Comparison of ENCODE assay signal across 9 mouse cellular contexts in genomic region chr7:83809715-83810114, GRCm38 (mm10). TPM values are rescaled to one million over a fixed set of nuclear protein-coding genes. Genes with fewer than 3 reads are reported as not detected.
DNase-seq lines count a peak whose midpoint lies in the region; ATAC-seq and TF ChIP-seq lines count a peak whose summit lies in the region.
"Had no signal": no experiment of that assay in that cellular context is flagged by ENCODE, and none has a peak within 500 bp of the region (broad histone marks: within the 10 kb centered on the region; RNA-seq: fewer than 3 reads in every experiment).

No protein-coding gene starts in this region.

- DNase-seq in hindbrain, embryonic 10.5 days (ENCODE audit: low spot score) = peak; percentile 4
- no peak for DNase-seq in neural tube, embryonic 10.5 days (ENCODE audit: extremely low spot score, low spot score)
- DNase-seq in heart, postnatal 0 days (ENCODE audit: low spot score) = no peak
- no peak for DNase-seq in stomach, postnatal 0 days (ENCODE audit: low spot score)
- DNase-seq in urinary bladder, postnatal 14 days (ENCODE audit: low spot score) = no peak
- DNase-seq in cerebellum, adult 18-20 months = no peak

- ATAC-seq in hindbrain, embryonic 16.5 days = no peak
- ATAC-seq in neural tube, embryonic 12.5 days (ENCODE audit: low FRiP score, low read depth) = no peak
- ATAC-seq in heart, postnatal 0 days (ENCODE audit: insufficient read depth, low read depth) = no peak
- no peak for ATAC-seq in stomach, postnatal 0 days (ENCODE audit: low FRiP score, low TSS enrichment)

- peaks cover 55% of the 10 kb centered on the region for H3K4me1 ChIP-seq in hindbrain, embryonic 10.5 days (replicated peaks)
- peaks cover 10% of the 10 kb centered on the region for H3K4me1 ChIP-seq in hindbrain, embryonic 16.5 days (ENCODE audit: control insufficient read depth, insufficient read depth, low read depth, low read length)
- H3K4me1 ChIP-seq in neural tube, embryonic 12.5 days = peaks cover 25% of the 10 kb centered on the region
- H3K4me1 ChIP-seq in heart, postnatal 0 days (ENCODE audit: control insufficient read depth, insufficient read depth) = peaks cover 21% of the 10 kb centered on the region; the same call in 1 of the 2 replicates
- peaks cover 7% of the 10 kb centered on the region for H3K4me1 ChIP-seq in stomach, postnatal 0 days (replicated peaks; ENCODE audit: control insufficient read depth, insufficient read depth)

- no peak overlapping the region for H3K9ac ChIP-seq in hindbrain, embryonic 16.5 days (ENCODE audit: low read depth, low read length)
- H3K9ac ChIP-seq in neural tube, embryonic 12.5 days = no peak overlapping the region
- H3K9ac ChIP-seq in heart, postnatal 0 days (replicated peaks; ENCODE audit: low read depth, low read length) = no peak overlapping the region
- no peak overlapping the region for H3K9ac ChIP-seq in stomach, postnatal 0 days (ENCODE audit: low read length)

- no peaks in the 10 kb centered on the region for H3K9me3 ChIP-seq in hindbrain, embryonic 10.5 days
- H3K9me3 ChIP-seq in hindbrain, embryonic 16.5 days (ENCODE audit: control insufficient read depth, low read length) = no peaks in the 10 kb centered on the region
- no peaks in the 10 kb centered on the region for H3K9me3 ChIP-seq in neural tube, embryonic 12.5 days
- no peaks in the 10 kb centered on the region for H3K9me3 ChIP-seq in heart, postnatal 0 days (replicated peaks; ENCODE audit: control insufficient read depth, low read length)
- H3K9me3 ChIP-seq in stomach, postnatal 0 days (ENCODE audit: control insufficient read depth, low read length) = no peaks in the 10 kb centered on the region
- H3K9me3 ChIP-seq: megakaryocyte, embryonic 14.5 days had no signal

- H3K4me2 ChIP-seq in hindbrain, embryonic 16.5 days (ENCODE audit: low read length) = no peak overlapping the region
- H3K4me2 ChIP-seq in neural tube, embryonic 12.5 days (replicated peaks) = 0 out of 2 replicates have a peak overlapping the region, but pooled peaks have one; percentile 24
- H3K4me2 ChIP-seq in heart, postnatal 0 days (ENCODE audit: low read depth, low read length) = 0 out of 2 replicates have a peak overlapping the region, but pooled peaks have one; percentile 24
- H3K4me2 ChIP-seq in stomach, postnatal 0 days (replicated peaks; ENCODE audit: low read depth) = no peak overlapping the region

- peak overlapping the region; percentile 32 for H3K4me3 ChIP-seq in hindbrain, embryonic 10.5 days
- H3K4me3 ChIP-seq in hindbrain, embryonic 16.5 days (ENCODE audit: low read length) = no peak overlapping the region
- H3K4me3 ChIP-seq in neural tube, embryonic 12.5 days = no peak overlapping the region
- H3K4me3 ChIP-seq in heart, postnatal 0 days (ENCODE audit: low read depth, low read length) = no peak overlapping the region
- no peak overlapping the region for H3K4me3 ChIP-seq in stomach, postnatal 0 days (ENCODE audit: low read depth, low read length)
- H3K4me3 ChIP-seq: megakaryocyte, embryonic 14.5 days had no signal

- no peak for TF ChIP-seq EP300 in heart, postnatal 0 days (IDR thresholded peaks at IDR 0.05; ENCODE audit: low read depth)
- no peak for TF ChIP-seq EP300 in stomach, postnatal 0 days (optimal IDR thresholded peaks at IDR 0.05)

- no peaks in the 10 kb centered on the region for H3K27me3 ChIP-seq in hindbrain, embryonic 10.5 days (ENCODE audit: insufficient read depth, poor library complexity, severe bottlenecking)
- H3K27me3 ChIP-seq in hindbrain, embryonic 16.5 days (replicated peaks; ENCODE audit: control insufficient read depth, insufficient read depth, low read length) = no peaks in the 10 kb centered on the region
- H3K27me3 ChIP-seq in neural tube, embryonic 12.5 days (replicated peaks) = no peaks in the 10 kb centered on the region
- H3K27me3 ChIP-seq in heart, postnatal 0 days (ENCODE audit: control insufficient read depth, insufficient read depth, low read length) = no peaks in the 10 kb centered on the region
- H3K27me3 ChIP-seq in stomach, postnatal 0 days (ENCODE audit: control insufficient read depth, insufficient read depth, low read length) = no peaks in the 10 kb centered on the region
- H3K27me3 ChIP-seq: megakaryocyte, embryonic 14.5 days had no signal

- H3K27ac ChIP-seq in hindbrain, embryonic 10.5 days = peak overlapping the region; percentile 82; the same call in 1 of the 2 replicates
- H3K27ac ChIP-seq in hindbrain, embryonic 16.5 days (ENCODE audit: low read depth, low read length) = no peak overlapping the region
- no peak overlapping the region for H3K27ac ChIP-seq in neural tube, embryonic 12.5 days
- peak overlapping the region; percentile 74 for H3K27ac ChIP-seq in heart, postnatal 0 days (ENCODE audit: low read depth)
- peak overlapping the region; percentile 13; the same call in 1 of the 2 replicates for H3K27ac ChIP-seq in stomach, postnatal 0 days (replicated peaks)

- WGBS in hindbrain, embryonic 10.5 days = 9% methylated on average over 2 of the region's 3 CpGs
- WGBS in hindbrain, embryonic 16.5 days = 7% methylated on average over 3 of the region's 3 CpGs
- 12% methylated on average over 3 of the region's 3 CpGs for WGBS in neural tube, embryonic 12.5 days
- WGBS in heart, postnatal 0 days = 34% methylated on average over 3 of the region's 3 CpGs
- WGBS in stomach, postnatal 0 days = 37% methylated on average over 3 of the region's 3 CpGs

- H3K36me3 ChIP-seq in hindbrain, embryonic 10.5 days = no peaks in the 10 kb centered on the region
- no peaks in the 10 kb centered on the region for H3K36me3 ChIP-seq in hindbrain, embryonic 16.5 days (ENCODE audit: control insufficient read depth, insufficient read depth, low read length)
- H3K36me3 ChIP-seq in neural tube, embryonic 12.5 days = no peaks in the 10 kb centered on the region
- no peaks in the 10 kb centered on the region for H3K36me3 ChIP-seq in heart, postnatal 0 days (replicated peaks; ENCODE audit: control insufficient read depth, insufficient read depth, low read length)
- H3K36me3 ChIP-seq in stomach, postnatal 0 days (ENCODE audit: control insufficient read depth, insufficient read depth, low read length) = no peaks in the 10 kb centered on the region

- TF ChIP-seq CTCF in heart, postnatal 0 days (IDR thresholded peaks at IDR 0.05; ENCODE audit: low read depth) = no peak
- no peak for TF ChIP-seq CTCF in stomach, postnatal 0 days (IDR thresholded peaks at IDR 0.05; ENCODE audit: low read depth)

RNA-seq across cellular contexts. Expression of gene Cfap161, which starts 15.0 kb away (rescaled TPM):
- 0.24 and 1.5 TPM in 2 replicates for polyA plus RNA-seq in hindbrain, embryonic 10.5 days (2016; fragmentation: Nextera tagmentation; extraction: Ambion mirVana)
- 1.8 and 2.0 TPM in 2 replicates for polyA plus RNA-seq in hindbrain, embryonic 16.5 days (2015; fragmentation: Nextera tagmentation; extraction: Ambion mirVana)
- 0.40 TPM in 1 of 2 replicates, not detected in the other for polyA plus RNA-seq in neural tube, embryonic 12.5 days (2016; fragmentation: Nextera tagmentation; extraction: Ambion mirVana)
- total RNA-seq in heart, postnatal 0 days (2014; rRNA removed; ENCODE audit: low replicate concordance) = 0.50 TPM in 1 of 2 replicates, not detected in the other
- 0.78 and 0.90 TPM in 2 replicates for polyA plus RNA-seq in heart, postnatal 0 days (2015; fragmentation: Nextera tagmentation; extraction: Ambion mirVana)
- 0.05 and 0.13 TPM in 2 replicates for polyA plus RNA-seq in stomach, postnatal 0 days (2015; fragmentation: Nextera tagmentation; extraction: Ambion mirVana)

Comparison
In these comparisons a context has a peak if more than half of its experiments do, and no peak if none do; other contexts are left out.
1. H3K27ac ChIP-seq: peak in hindbrain, embryonic 10.5 days (single experiment), heart, postnatal 0 days (single experiment) and stomach, postnatal 0 days (single experiment); none in hindbrain, embryonic 16.5 days (single experiment) and neural tube, embryonic 12.5 days (single experiment).
2. H3K4me2 ChIP-seq: peak in neural tube, embryonic 12.5 days (single experiment) and heart, postnatal 0 days (single experiment); none in hindbrain, embryonic 16.5 days (single experiment) and stomach, postnatal 0 days (single experiment).